Mouse (Mus musculus) MEL (cell line): Measurements from ENCODE around the gene Adam12. TPM values are rescaled to one million over a fixed set of nuclear protein-coding genes. Genes with fewer than 3 reads are reported as not detected.

ENCODE experiments used
- DNase-seq: peaks from one replicate; pipeline ENCODE4 v3.0.0; 2011; ENCODE audit warnings: low read depth, low spot score
- H3K27ac ChIP-seq: 2 replicates; pipeline ENCODE4 v1.5.1; 2012; ENCODE audit warnings: low read depth, mild to moderate bottlenecking, control low read depth, low read length, moderate library complexity; ENCODE audit not compliant: control insufficient read depth
- H3K27me3 ChIP-seq, 2 experiments: fragments of 150-350 bp in 1 of 2; sonication (generic) in 1 of 2; 2 replicates each; pipeline ENCODE4 v1.6.1; 2012; ENCODE audit warnings: low read length in 2 of 2, mild to moderate bottlenecking in 2 of 2, improper control_type of control experiment in 1 of 2, moderate library complexity in 1 of 2; ENCODE audit not compliant: insufficient read depth in 2 of 2, control insufficient read depth in 1 of 2
- H3K36me3 ChIP-seq, 2 experiments: 2 replicates each; pipeline ENCODE4 v1.6.1; 2012 to 2014; ENCODE audit warnings: low read length in 2 of 2, improper control_type of control experiment in 1 of 2, inconsistent platforms in 1 of 2, mild to moderate bottlenecking in 1 of 2; ENCODE audit not compliant: insufficient read depth in 2 of 2, control insufficient read depth in 1 of 2
- H3K4me1 ChIP-seq, 2 experiments: fragments of 150-350 bp in 1 of 2; sonication (generic) in 1 of 2; 2 replicates each; pipeline ENCODE4 v1.6.1; 2012; ENCODE audit warnings: low read length in 2 of 2, improper control_type of control experiment in 1 of 2, mild to moderate bottlenecking in 1 of 2; ENCODE audit not compliant: insufficient read depth in 2 of 2, control insufficient read depth in 1 of 2
- H3K4me3 ChIP-seq, 2 experiments: fragments of 150-350 bp in 1 of 2; sonication (generic) in 1 of 2; 2 replicates each; pipeline ENCODE4 v1.5.1; 2012; ENCODE audit warnings: low read depth in 2 of 2, low read length in 2 of 2, mild to moderate bottlenecking in 2 of 2, moderate library complexity in 2 of 2, control low read depth in 1 of 2, improper control_type of control experiment in 1 of 2; ENCODE audit not compliant: control insufficient read depth in 1 of 2, insufficient read depth in 1 of 2
- H3K79me2 ChIP-seq: 2 replicates; pipeline ENCODE4 v1.6.1; 2012; ENCODE audit warnings: mild to moderate bottlenecking, low read length, moderate library complexity; ENCODE audit not compliant: control insufficient read depth, poor library complexity, insufficient read depth
- H3K9ac ChIP-seq: 2 replicates; pipeline ENCODE4 v1.6.1; 2012; ENCODE audit warnings: low read depth, mild to moderate bottlenecking, control low read depth, low read length, moderate library complexity; ENCODE audit not compliant: control insufficient read depth, poor library complexity, severe bottlenecking
- H3K9me3 ChIP-seq: fragments of 150-350 bp; sonication (generic); replicated peaks from 2 replicates; pipeline ENCODE4 v1.6.1; 2012; ENCODE audit warnings: mild to moderate bottlenecking, low read length, improper control_type of control experiment, moderate library complexity; ENCODE audit not compliant: insufficient read depth
- CTCF ChIP-seq, 3 experiments: IDR thresholded peaks in 2 of 3; conservative IDR thresholded peaks in 1 of 3; 2 replicates each; pipeline ENCODE4 v1.5.1; 2011 to 2012; ENCODE audit warnings: low read length in 3 of 3, low read depth in 2 of 3, mild to moderate bottlenecking in 2 of 3, improper control_type of control experiment in 1 of 3, inconsistent platforms in 1 of 3, mixed read lengths in 1 of 3, moderate library complexity in 1 of 3; ENCODE audit not compliant: control insufficient read depth in 1 of 3, insufficient read depth in 1 of 3, poor library complexity in 1 of 3, severe bottlenecking in 1 of 3
- ETS1 ChIP-seq: IDR thresholded peaks from 2 replicates; pipeline ENCODE4 v1.6.1; 2012; ENCODE audit warnings: low read depth, mild to moderate bottlenecking, inconsistent platforms, low read length, improper control_type of control experiment, moderate library complexity
- GABPA ChIP-seq: IDR thresholded peaks from 2 replicates; pipeline ENCODE4 v1.6.1; 2012; ENCODE audit warnings: low read depth, mild to moderate bottlenecking, inconsistent platforms, low read length, improper control_type of control experiment, moderate library complexity
- GATA1 ChIP-seq: IDR thresholded peaks from 2 replicates; pipeline ENCODE4 v1.6.1; 2011; ENCODE audit warnings: low read depth, low read length, improper control_type of control experiment
- HCFC1 ChIP-seq: IDR thresholded peaks from 2 replicates; pipeline ENCODE4 v1.6.1; 2012; ENCODE audit warnings: low read depth, mild to moderate bottlenecking, inconsistent platforms, low read length, improper control_type of control experiment, moderate library complexity
- MAZ ChIP-seq: IDR thresholded peaks from 2 replicates; pipeline ENCODE4 v1.6.1; 2012; ENCODE audit warnings: low read depth, mild to moderate bottlenecking, inconsistent platforms, low read length, improper control_type of control experiment
- MEF2A ChIP-seq: IDR thresholded peaks from 2 replicates; pipeline ENCODE4 v1.6.1; 2014; ENCODE audit warnings: low read depth, mild to moderate bottlenecking, inconsistent platforms, low read length, improper control_type of control experiment; ENCODE audit not compliant: poor library complexity, insufficient replicate concordance, severe bottlenecking; ENCODE audit errors: extremely low read depth
- MYB ChIP-seq: IDR thresholded peaks from 2 replicates; pipeline ENCODE4 v1.6.1; 2011; ENCODE audit warnings: mild to moderate bottlenecking, low read depth, low read length, improper control_type of control experiment
- POLR2A ChIP-seq, 2 experiments: IDR thresholded peaks; 2 replicates each; pipeline ENCODE4 v1.6.1; 2011 to 2012; ENCODE audit warnings: low read length in 2 of 2, mild to moderate bottlenecking in 2 of 2, control low read depth in 1 of 2, improper control_type of control experiment in 1 of 2, low read depth in 1 of 2, moderate library complexity in 1 of 2; ENCODE audit not compliant: control insufficient read depth in 1 of 2, insufficient read depth in 1 of 2, poor library complexity in 1 of 2
- RCOR1 ChIP-seq: IDR thresholded peaks from 2 replicates; pipeline ENCODE4 v1.6.1; 2012; ENCODE audit warnings: low read depth, mild to moderate bottlenecking, inconsistent platforms, low read length, improper control_type of control experiment
- SIN3A ChIP-seq: IDR thresholded peaks from 2 replicates; pipeline ENCODE4 v1.6.1; 2012; ENCODE audit warnings: low read length, improper control_type of control experiment, inconsistent platforms
- SMC3 ChIP-seq: IDR thresholded peaks from 2 replicates; pipeline ENCODE4 v1.6.1; 2011; ENCODE audit warnings: low read depth, low read length, improper control_type of control experiment
- TAL1 ChIP-seq: IDR thresholded peaks from 2 replicates; pipeline ENCODE4 v1.6.1; 2012; ENCODE audit warnings: mild to moderate bottlenecking, inconsistent platforms, low read length, moderate library complexity, mixed read lengths
- TCF12 ChIP-seq: IDR thresholded peaks from 2 replicates; pipeline ENCODE4 v1.6.1; 2014; ENCODE audit warnings: low read depth, mild to moderate bottlenecking, inconsistent platforms, low read length, improper control_type of control experiment, moderate library complexity
- UBTF ChIP-seq: IDR thresholded peaks from 2 replicates; pipeline ENCODE4 v1.6.1; 2012; ENCODE audit warnings: low read depth, mild to moderate bottlenecking, inconsistent platforms, low read length, improper control_type of control experiment, moderate library complexity, borderline replicate concordance; ENCODE audit not compliant: insufficient read depth
- USF1 ChIP-seq: IDR thresholded peaks from 2 replicates; pipeline ENCODE4 v1.6.1; 2014; ENCODE audit warnings: low read depth, mild to moderate bottlenecking, inconsistent platforms, low read length, improper control_type of control experiment, moderate library complexity
- USF2 ChIP-seq, 2 experiments: IDR thresholded peaks; 2 replicates each; pipeline ENCODE4 v1.6.1; 2011 to 2012; ENCODE audit warnings: improper control_type of control experiment in 2 of 2, low read length in 2 of 2, borderline replicate concordance in 1 of 2, inconsistent platforms in 1 of 2, low read depth in 1 of 2, mild to moderate bottlenecking in 1 of 2; ENCODE audit not compliant: insufficient read depth in 1 of 2
- ZC3H11A ChIP-seq: IDR thresholded peaks from 2 replicates; pipeline ENCODE4 v1.6.1; 2012; ENCODE audit warnings: low read depth, mild to moderate bottlenecking, inconsistent platforms, low read length, improper control_type of control experiment
- polyA plus RNA-seq, 2 experiments: library from polyadenylated mRNA; stranded (reverse) in 1 of 2; unstranded in 1 of 2; fragments of >175 nt in 1 of 2; fragments of >200 nt in 1 of 2; gene quantifications; 2 replicates each; pipeline versions ENCODE4 v1.2.1 to v1.2.4; 2012; ENCODE audit warnings: low replicate concordance in 2 of 2, low read depth in 1 of 2; ENCODE audit not compliant: insufficient read length in 2 of 2, insufficient read depth in 1 of 2, missing spikeins in 1 of 2
- total RNA-seq: library from RNA; depleted of rRNA; stranded (reverse); fragments of 300-350 nt; gene quantifications from 2 replicates; pipeline ENCODE4 v1.2.3, GENCODE M21; 2012

Gene Adam12
- total and polyA plus RNA-seq, 3 experiments = not detected

- no peaks in the 10 kb centered on the region for H3K79me2 ChIP-seq
- H3K27me3 ChIP-seq = no peaks in the 10 kb centered on the region
- no peak overlapping the region for H3K9ac ChIP-seq
- DNase-seq = no peak
- H3K9me3 ChIP-seq = no peaks in the 10 kb centered on the region
- H3K36me3 ChIP-seq = no peaks in the 10 kb centered on the region
- H3K27ac ChIP-seq = no peak overlapping the region
- H3K4me3 ChIP-seq = no peak overlapping the region
- no peak for TF ChIP-seq GABPA
- TF ChIP-seq USF1 = no peak
- no peak for TF ChIP-seq TAL1
- TF ChIP-seq MEF2A = no peak
- TF ChIP-seq SMC3 = no peak
- TF ChIP-seq POLR2A (IDR thresholded peaks at IDR 0.05; ENCODE audit: control insufficient read depth in 1 of 2, insufficient read depth in 1 of 2, low read depth in 1 of 2, low read length in 2 of 2, poor library complexity in 1 of 2) = no peak
- TF ChIP-seq MYB = no peak
- TF ChIP-seq SIN3A = no peak
- TF ChIP-seq GATA1 = no peak
- no peak for TF ChIP-seq TCF12
- no peaks in the 10 kb centered on the region for H3K4me1 ChIP-seq
Measured at GRCm38 (mm10) chr7:134113829-134114228, 118.1 kb downstream of the Adam12 start.

GRCm38 (mm10) chr7:134110116-134110515 lies 121.8 kb downstream of the Adam12 start:
- Histone ChIP-seq H3K36me3 (no peaks in the 10 kb centered on the region), H3K27ac (no peak overlapping the region), H3K9ac (no peak overlapping the region), H3K79me2 (no peaks in the 10 kb centered on the region), H3K4me1 (no peaks in the 10 kb centered on the region), H3K27me3 (no peaks in the 10 kb centered on the region), H3K9me3 (no peaks in the 10 kb centered on the region), H3K4me3 (no peak overlapping the region)
- no peak for TF ChIP-seq HCFC1
- no peak for TF ChIP-seq MAZ
- no peak for TF ChIP-seq RCOR1
- TF ChIP-seq CTCF (IDR thresholded peaks at IDR 0.05 in 2 of 3, conservative IDR thresholded peaks at IDR 0.05 in 1 of 3; ENCODE audit: control insufficient read depth in 1 of 3, insufficient read depth in 1 of 3, low read depth in 2 of 3, low read length in 3 of 3, poor library complexity in 1 of 3, severe bottlenecking in 1 of 3) = no peak
- no peak for TF ChIP-seq USF2 (IDR thresholded peaks at IDR 0.05; ENCODE audit: borderline replicate concordance in 1 of 2, insufficient read depth in 1 of 2, low read depth in 1 of 2, low read length in 2 of 2)
- TF ChIP-seq SMC3 = no peak
- no peak for TF ChIP-seq TAL1
- no peak for TF ChIP-seq ZC3H11A
- no peak for TF ChIP-seq UBTF
- TF ChIP-seq ETS1 = no peak
- no peak for DNase-seq
